Mouse (Mus musculus) MN1 (cell line): ENCODE data around the gene Lmtk2.

Experiments
- DNase-seq: peaks from one replicate; pipeline ENCODE4 v3.0.0-alpha.2; 2016; ENCODE audit warnings: low spot score

Lmtk2 gene

GRCm38 (mm10) chr5:144109201-144109600 is 9.0 kb downstream of the Lmtk2 start:
- DNase-seq = no peak

- DNase-seq = no peak
Observed at GRCm38 (mm10) chr5:144112574-144113438, 12.6 kb downstream of the Lmtk2 start.

GRCm38 (mm10) chr5:144114068-144114467 is 13.8 kb downstream of the Lmtk2 start:
- DNase-seq = no peak

GRCm38 (mm10) chr5:144114970-144115627 is 14.9 kb downstream of the Lmtk2 start:
- no peak for DNase-seq

- no peak for DNase-seq
Observed at GRCm38 (mm10) chr5:144115628-144115977, 15.4 kb downstream of the Lmtk2 start.

- no peak for DNase-seq
Observed at GRCm38 (mm10) chr5:144118271-144118670, 18.0 kb downstream of the Lmtk2 start.

GRCm38 (mm10) chr5:144119286-144119685 is 19.1 kb downstream of the Lmtk2 start:
- DNase-seq = no peak

- no peak for DNase-seq
Observed at GRCm38 (mm10) chr5:144121489-144121888, 21.3 kb downstream of the Lmtk2 start.

GRCm38 (mm10) chr5:144125979-144126755 is 25.9 kb downstream of the Lmtk2 start:
- DNase-seq = no peak

GRCm38 (mm10) chr5:144143531-144143930 is 43.3 kb downstream of the Lmtk2 start:
- no peak for DNase-seq

GRCm38 (mm10) chr5:144146898-144147297 is 46.7 kb downstream of the Lmtk2 start:
- no peak for DNase-seq

- no peak for DNase-seq
Observed at GRCm38 (mm10) chr5:144149530-144149929, 49.3 kb downstream of the Lmtk2 start.

- DNase-seq = no peak
Observed at GRCm38 (mm10) chr5:144151270-144151669, 51.0 kb downstream of the Lmtk2 start.

- peak; percentile 82 for DNase-seq
Observed at GRCm38 (mm10) chr5:144154528-144154927, 54.3 kb downstream of the Lmtk2 start.

GRCm38 (mm10) chr5:144158604-144159003 is 58.4 kb downstream of the Lmtk2 start:
- peak; percentile 85 for DNase-seq

- DNase-seq = no peak
Observed at GRCm38 (mm10) chr5:144159137-144159536, 58.9 kb downstream of the Lmtk2 start.

GRCm38 (mm10) chr5:144162080-144162812 is 62.0 kb downstream of the Lmtk2 start:
- DNase-seq = no peak

GRCm38 (mm10) chr5:144162813-144163517 is 62.7 kb downstream of the Lmtk2 start:
- DNase-seq = peak; percentile 21

- no peak for DNase-seq
Observed at GRCm38 (mm10) chr5:144165756-144166155, 65.5 kb downstream of the Lmtk2 start.

- no peak for DNase-seq
Observed at GRCm38 (mm10) chr5:144169275-144169975, 69.2 kb downstream of the Lmtk2 start.

GRCm38 (mm10) chr5:144173648-144174047 is 73.4 kb downstream of the Lmtk2 start:
- DNase-seq = no peak
